Mouse (Mus musculus): ENCODE measurements around the gene Slc34a1. TPM values are rescaled to one million over a fixed set of nuclear protein-coding genes. Genes with fewer than 3 reads are reported as not detected.

Slc34a1 gene
- not detected for total RNA-seq (2023)

GRCm38 (mm10) chr13:55398088-55398487 is at the start of gene Slc34a1:
TSS of gene Slc34a1 (plus strand) at chr13:55398187.

DNA sequence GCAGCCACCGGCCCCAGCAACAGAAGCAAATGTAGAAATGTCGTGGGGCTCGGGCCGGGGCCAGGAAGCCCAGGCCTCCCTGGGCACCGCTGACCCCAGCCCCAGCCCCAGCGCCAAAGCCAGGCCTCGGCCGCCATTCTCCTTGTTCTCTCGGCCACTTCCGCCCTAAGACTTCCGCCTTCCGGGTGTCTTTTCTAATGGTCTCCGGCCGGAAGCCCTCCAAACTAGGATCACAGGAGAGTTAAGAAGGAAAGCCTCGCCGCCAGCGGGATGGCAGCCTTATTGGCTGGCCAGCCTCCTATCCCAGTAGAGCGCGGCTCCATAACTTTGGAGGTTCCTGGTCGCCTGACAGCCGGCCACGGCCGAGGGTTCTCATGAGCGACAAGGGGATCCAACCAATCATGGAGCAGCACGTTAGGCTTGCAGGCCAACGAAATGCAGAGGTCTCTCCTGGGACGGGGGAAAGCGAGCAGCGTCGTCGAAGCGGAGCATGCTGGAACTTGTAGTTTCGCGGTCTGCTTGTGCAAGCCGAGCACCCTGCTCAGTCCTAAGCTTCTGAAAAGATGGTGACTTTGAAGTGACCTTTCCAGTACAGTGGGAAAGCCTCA is 35.4 kb upstream of the Slc34a1 start, which contains the start of gene Lman2:
Lman2 (minus strand) TSS at position 331 of the 608 bp plus-strand sequence.

GRCm38 (mm10) chr13:55369531-55370114 is 28.4 kb upstream of the Slc34a1 start, which contains the start of gene Rgs14:
TSS of gene Rgs14 (plus strand) at chr13:55369732.

GRCm38 (mm10) chr13:55414743-55415380 is 16.9 kb downstream of the Slc34a1 start, which contains the start of gene Pfn3:
TSS of gene Pfn3 (minus strand) at chr13:55415232.

DNA sequence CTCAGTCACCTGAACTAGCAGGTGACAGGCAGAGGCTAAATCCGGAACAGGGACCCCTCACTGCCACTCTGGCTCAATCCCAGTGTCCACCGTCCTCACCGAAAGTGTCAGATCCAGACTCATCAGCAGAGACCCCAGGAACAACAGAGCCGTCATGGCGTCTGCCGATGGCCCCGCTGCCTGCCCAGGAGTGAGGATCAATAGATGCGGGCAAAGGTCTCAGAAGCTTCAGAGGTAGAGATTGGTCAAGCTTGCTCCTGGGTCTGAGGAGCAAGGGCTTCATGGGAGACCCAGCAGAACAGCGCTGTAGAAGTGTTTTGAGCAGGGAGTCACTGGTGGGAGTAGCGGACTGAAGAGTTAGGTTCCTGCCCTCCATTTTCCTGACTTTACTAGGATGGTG is 28.6 kb downstream of the Slc34a1 start, which contains the start of gene F12:
F12 (minus strand) TSS at position 181 of the 400 bp plus-strand sequence.

DNA sequence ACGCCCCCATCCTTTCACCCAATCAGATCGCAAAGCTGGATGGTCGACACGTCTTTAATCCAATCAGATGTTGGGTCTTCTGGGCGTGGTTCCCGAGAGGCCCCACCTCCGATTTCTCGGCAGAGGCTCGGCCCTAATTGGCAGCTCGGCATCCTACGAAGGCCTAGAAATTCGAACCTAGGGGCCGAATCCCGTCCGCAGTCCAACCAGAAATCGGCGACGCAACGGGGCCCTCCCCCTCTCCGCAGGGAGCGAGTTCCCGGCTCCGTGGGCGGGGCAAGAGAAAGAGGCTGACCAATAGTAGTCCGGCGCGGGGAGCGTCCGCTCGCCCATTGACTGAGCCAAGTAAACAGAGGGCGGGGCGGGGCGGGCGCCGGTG is 46.9 kb downstream of the Slc34a1 start, which contains the start of gene Grk6:
Grk6 (plus strand) TSS at position 136 of the 379 bp plus-strand sequence.

DNA sequence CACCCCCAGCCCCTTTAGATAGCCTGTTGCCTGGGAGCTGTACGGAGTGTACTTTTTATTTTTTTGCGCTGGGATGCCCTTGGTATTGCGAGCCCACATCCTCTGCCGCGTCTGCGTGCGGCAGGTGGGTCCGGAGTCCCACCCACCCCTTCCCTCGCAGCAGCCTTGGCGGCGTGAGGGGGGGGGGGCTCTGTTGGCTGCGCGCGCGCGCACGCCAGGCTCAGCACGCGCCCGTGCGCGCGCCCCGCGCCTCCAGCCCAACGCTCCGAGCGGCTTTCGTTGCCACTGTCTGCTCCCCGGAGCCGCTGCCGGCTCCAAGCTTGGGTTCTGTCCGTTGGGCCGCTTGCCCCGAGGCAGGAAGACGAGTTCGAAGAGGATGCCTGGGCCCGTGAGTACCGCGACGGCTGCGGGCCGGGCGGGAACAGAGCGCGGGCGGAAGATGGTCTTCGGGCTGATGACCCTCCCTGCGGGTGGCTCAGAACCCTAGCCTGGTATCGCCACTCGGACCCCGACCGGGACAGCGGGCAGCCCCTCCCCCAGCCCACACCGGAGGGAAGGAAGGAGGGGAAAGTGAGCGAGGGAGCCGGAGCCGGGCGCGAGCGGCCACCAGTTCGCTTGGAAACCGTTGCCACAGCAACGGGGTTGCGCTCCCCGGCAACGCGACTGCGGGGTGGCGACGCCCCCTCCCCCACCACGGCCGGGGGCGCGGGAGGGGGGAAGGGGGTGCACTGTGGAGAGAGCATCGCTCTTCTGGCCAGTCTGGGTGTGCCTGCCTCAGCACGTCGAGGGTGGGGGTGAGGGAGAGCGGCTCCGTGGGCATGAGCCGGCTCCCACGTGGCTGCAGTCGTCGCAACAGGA is 66.3 kb downstream of the Slc34a1 start, which contains the start of gene Prr7:
Prr7 (plus strand) TSS at position 241 of the 858 bp plus-strand sequence.

Other genes starting within 250 kb of the Slc34a1 start
- gene Fgfr4, start 245.5 kb upstream of the Slc34a1 start, total RNA-seq (2023) = not detected
- gene Nsd1, start 188.4 kb upstream of the Slc34a1 start, total RNA-seq (2023) = 171 TPM
- 144 TPM for gene Prelid1, start 77.7 kb upstream of the Slc34a1 start, total RNA-seq (2023)
- 58.4 TPM for gene Rab24, start 76.2 kb upstream of the Slc34a1 start, total RNA-seq (2023)
- gene Mxd3, start 68.4 kb upstream of the Slc34a1 start, total RNA-seq (2023) = 0.82 TPM
- gene Lman2, start 35.4 kb upstream of the Slc34a1 start, total RNA-seq (2023) = 104 TPM
- gene Rgs14, start 28.5 kb upstream of the Slc34a1 start, total RNA-seq (2023) = 84.0 TPM
- not detected for gene Pfn3, start 17.0 kb downstream of the Slc34a1 start, total RNA-seq (2023)
- 1.1 TPM for gene F12, start 28.6 kb downstream of the Slc34a1 start, total RNA-seq (2023)
- 405 TPM for gene Grk6, start 46.9 kb downstream of the Slc34a1 start, total RNA-seq (2023)
- gene Prr7, start 66.1 kb downstream of the Slc34a1 start, total RNA-seq (2023) = 56.5 TPM
- 0.23 TPM for gene Dbn1, start 89.9 kb downstream of the Slc34a1 start, total RNA-seq (2023)
- 8.0 TPM for gene Pdlim7, start 115.5 kb downstream of the Slc34a1 start, total RNA-seq (2023)
- gene Dok3, start 131.1 kb downstream of the Slc34a1 start, total RNA-seq (2023) = 20.7 TPM
- 65.2 TPM for gene Ddx41, start 138.5 kb downstream of the Slc34a1 start, total RNA-seq (2023)
- gene Fam193b, start 172.9 kb downstream of the Slc34a1 start, total RNA-seq (2023) = 147 TPM
- gene Tmed9, start 175.5 kb downstream of the Slc34a1 start, total RNA-seq (2023) = 104 TPM
- gene B4galt7, start 201.7 kb downstream of the Slc34a1 start, total RNA-seq (2023) = 21.6 TPM
- 22.3 TPM for gene Caml, start 224.8 kb downstream of the Slc34a1 start, total RNA-seq (2023)
- 105 TPM for gene Ddx46, start 236.8 kb downstream of the Slc34a1 start, total RNA-seq (2023)